In the genomic region with DNA sequence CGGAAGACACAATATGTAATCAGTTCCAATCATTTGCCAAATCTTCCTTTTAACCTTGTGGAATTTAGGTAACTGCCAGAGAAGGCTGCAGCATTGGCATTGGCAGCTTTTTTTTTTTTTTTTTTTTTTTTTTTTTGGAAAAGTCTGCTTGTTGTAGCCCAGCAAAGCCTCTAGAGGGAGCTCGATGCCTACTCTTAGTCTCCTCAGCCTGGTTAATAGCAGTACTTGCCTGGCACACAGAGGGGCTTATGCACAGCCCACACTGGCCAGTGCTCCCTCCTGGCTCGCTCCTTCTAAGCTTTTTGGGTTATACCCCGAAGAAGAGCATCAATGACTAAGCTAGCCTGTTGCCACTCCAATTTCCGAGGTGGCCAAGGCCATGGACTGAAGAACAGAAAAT, we compare ENCODE assay signal across 8 mouse cellular contexts.
DNase-seq lines count a peak whose midpoint lies in the region; ATAC-seq and TF ChIP-seq lines count a peak whose summit lies in the region.

No protein-coding gene starts in this region.

- peak; percentile 70 for TF ChIP-seq CTCF in left cerebral cortex, adult 2 months (IDR thresholded peaks at IDR 0.05)

- no peak overlapping the region for H3K4me3 ChIP-seq in left cerebral cortex, adult 2 months
- no peak overlapping the region for H3K4me3 ChIP-seq in limb, embryonic 10.5 days

- ATAC-seq in hematopoietic stem cell, adult 5-6 weeks (replicated peaks in 1 of 2; ENCODE audit: insufficient read depth in 1 of 2, low FRiP score in 2 of 2, low TSS enrichment in 1 of 2, low read depth in 1 of 2, poor library complexity in 2 of 2, severe bottlenecking in 2 of 2) = peak; percentile 70 to 79; a peak in 3 of 4 replicates
- peak; percentile 65; the same call in 1 of the 2 replicates for ATAC-seq in monocyte, adult 5-6 weeks (replicated peaks; ENCODE audit: insufficient number of reproducible peaks, low FRiP score, low TSS enrichment, poor library complexity, severe bottlenecking)

- 28% methylated on average over 5 of the region's 5 CpGs for WGBS in limb, embryonic 10.5 days

- intact Hi-C loops in left cerebral cortex, adult 2 months (cut with DNase I) = loop anchor here (1.0 to 5.0 kb wide), 4 partner anchors 106 to 263 kb away; a partner anchor contains a TSS

- peaks cover 38% of the 10 kb centered on the region for H3K4me1 ChIP-seq in limb, embryonic 10.5 days

- peaks cover 10% of the 10 kb centered on the region; the same call in 1 of the 2 replicates for H3K36me3 ChIP-seq in limb, embryonic 10.5 days

- no peaks in the 10 kb centered on the region for H3K27me3 ChIP-seq in limb, embryonic 10.5 days (ENCODE audit: low read depth, poor library complexity, severe bottlenecking)

- no peak overlapping the region for H3K27ac ChIP-seq in left cerebral cortex, adult 2 months
- H3K27ac ChIP-seq in limb, embryonic 10.5 days = no peak overlapping the region

- H3K9me3 ChIP-seq in limb, embryonic 10.5 days (replicated peaks) = no peaks in the 10 kb centered on the region

- DNase-seq in left cerebral cortex, adult 2 months (ENCODE audit: extremely low spot score in 1 of 2, low spot score in 2 of 2) = peak in 1 of 2 experiments; percentile 52
- no peak for DNase-seq in left cerebral cortex, adult 8-10 months (ENCODE audit: low spot score in 2 of 2)
- peak; percentile 47 for DNase-seq in T-cell, adult 2 months (ENCODE audit: low spot score)
- DNase-seq in embryo, embryonic 11 days = peak; percentile 81
- peak; percentile 63 for DNase-seq in limb, embryonic 10.5 days (ENCODE audit: low spot score)
- DNase-seq in thymus, postnatal 36 days = peak; percentile 36 to 40

Comparison
In these comparisons a context has a peak if more than half of its experiments do, and no peak if none do; other contexts are left out.
1. DNase-seq: peak in T-cell, adult 2 months (single experiment), embryo, embryonic 11 days (single experiment), limb, embryonic 10.5 days (single experiment) and thymus, postnatal 36 days (2 of 2); none in left cerebral cortex, adult 8-10 months (0 of 2).